Mouse (Mus musculus) G1E-ER4 (cell line): ENCODE data around the gene Lasp1. TPM values are rescaled to one million over a fixed set of nuclear protein-coding genes. Genes with fewer than 3 reads are reported as not detected.

Experiments used
- GATA1 ChIP-seq: IDR thresholded peaks from one replicate; pipeline ENCODE4 v1.8.0; 2012; ENCODE audit warnings: low read length, inconsistent platforms
- polyA plus RNA-seq: library from polyadenylated mRNA; stranded (reverse); fragments of >175 nt; gene quantifications from 2 replicates; pipeline ENCODE4 v1.2.3, GENCODE M21; 2012

The Lasp1 gene
- polyA plus RNA-seq, 1 experiment: 65.7 TPM

DNA sequence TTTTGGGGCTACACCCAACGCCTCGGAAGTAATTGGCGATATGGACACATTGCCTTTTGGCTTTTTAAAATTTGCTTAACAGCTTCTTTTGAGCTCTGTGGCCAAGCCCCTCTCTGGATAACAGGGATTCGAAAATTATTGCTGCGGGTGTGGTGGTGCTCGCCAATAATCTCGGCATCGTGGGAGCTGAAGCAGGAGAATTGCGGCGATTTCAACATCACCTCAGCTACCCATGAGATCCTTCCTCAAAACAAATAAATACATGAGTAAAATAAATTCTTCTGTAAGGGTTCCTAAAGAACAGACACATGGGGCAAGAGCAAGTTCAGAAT is 16.3 kb upstream of the Lasp1 start:
- TF ChIP-seq GATA1: no peak

DNA sequence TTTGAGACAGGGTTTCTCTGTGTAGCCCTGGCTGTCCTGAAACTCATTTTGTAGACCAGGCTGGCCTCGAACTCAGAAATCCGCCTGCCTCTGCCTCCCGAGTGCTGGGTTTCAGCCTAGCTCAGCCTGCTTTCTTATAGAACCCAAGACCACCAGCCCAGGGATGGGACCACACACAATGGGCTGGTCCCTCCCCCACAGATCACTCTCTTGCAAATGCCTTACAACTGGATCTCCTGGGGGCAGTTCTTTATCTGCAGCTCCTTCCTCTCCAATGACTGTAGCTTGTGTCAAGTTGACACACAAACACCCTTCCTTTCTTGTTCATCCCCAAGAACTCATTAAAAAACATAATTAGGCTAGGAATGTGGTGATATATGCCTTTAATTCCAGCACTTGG is 10.8 kb upstream of the Lasp1 start:
- no peak for TF ChIP-seq GATA1

DNA sequence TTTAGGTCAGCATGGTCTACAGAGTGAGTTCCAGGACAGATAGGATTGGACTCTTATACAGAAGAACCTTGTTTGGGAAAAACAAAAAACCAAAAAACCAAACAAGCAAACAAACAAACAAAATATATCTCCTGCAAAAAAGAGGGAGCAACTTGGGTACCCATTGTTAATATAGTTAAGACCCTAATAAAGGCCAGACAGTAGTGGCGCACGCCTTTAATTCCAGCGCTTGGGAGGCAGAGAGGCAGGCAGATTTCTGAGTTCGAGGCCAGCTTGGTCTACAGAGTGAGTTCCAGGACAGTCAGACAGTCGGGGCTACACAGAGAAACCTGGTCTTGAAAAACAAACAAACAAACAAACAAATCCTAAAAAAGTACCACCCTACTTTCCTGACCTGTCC is 9.1 kb upstream of the Lasp1 start:
- TF ChIP-seq GATA1: no peak

DNA sequence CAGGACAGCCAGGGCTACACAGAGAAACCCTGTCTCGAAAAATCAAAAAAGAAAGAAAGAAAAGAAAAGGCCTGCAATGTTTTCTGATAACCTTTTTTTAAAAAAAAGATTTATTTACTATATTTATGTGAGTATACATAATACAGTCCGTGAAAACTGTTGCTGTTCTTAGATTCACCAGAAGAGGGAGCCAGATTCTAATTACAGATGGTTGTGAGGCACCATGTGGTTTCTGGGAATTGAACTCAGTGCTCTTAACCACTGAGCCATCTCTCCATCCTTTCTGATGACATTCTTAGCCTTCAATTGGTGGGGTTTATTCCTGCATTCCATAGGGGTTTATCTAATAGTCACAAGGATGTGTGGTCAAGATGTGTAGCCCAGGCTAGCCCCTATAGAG is 5.6 kb upstream of the Lasp1 start:
- no peak for TF ChIP-seq GATA1

DNA sequence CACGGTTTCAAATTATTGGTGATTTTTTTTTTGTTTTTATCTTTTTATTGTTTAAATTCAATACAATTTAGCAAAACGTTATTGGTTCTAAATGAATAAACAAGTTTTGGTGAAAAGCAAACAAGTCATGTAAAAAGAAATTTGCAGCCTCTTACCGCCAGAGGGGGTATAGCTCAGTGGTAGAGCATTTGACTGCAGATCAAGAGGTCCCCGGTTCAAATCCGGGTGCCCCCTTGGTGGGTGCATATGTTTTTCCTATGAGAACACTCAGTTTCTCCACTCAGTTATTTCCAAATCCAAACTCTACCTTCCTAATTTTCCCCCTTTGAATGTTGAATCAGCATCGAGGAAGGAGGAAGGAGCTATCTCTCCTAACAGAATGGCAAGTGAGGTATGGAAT is 1.9 kb upstream of the Lasp1 start:
- no peak for TF ChIP-seq GATA1

DNA sequence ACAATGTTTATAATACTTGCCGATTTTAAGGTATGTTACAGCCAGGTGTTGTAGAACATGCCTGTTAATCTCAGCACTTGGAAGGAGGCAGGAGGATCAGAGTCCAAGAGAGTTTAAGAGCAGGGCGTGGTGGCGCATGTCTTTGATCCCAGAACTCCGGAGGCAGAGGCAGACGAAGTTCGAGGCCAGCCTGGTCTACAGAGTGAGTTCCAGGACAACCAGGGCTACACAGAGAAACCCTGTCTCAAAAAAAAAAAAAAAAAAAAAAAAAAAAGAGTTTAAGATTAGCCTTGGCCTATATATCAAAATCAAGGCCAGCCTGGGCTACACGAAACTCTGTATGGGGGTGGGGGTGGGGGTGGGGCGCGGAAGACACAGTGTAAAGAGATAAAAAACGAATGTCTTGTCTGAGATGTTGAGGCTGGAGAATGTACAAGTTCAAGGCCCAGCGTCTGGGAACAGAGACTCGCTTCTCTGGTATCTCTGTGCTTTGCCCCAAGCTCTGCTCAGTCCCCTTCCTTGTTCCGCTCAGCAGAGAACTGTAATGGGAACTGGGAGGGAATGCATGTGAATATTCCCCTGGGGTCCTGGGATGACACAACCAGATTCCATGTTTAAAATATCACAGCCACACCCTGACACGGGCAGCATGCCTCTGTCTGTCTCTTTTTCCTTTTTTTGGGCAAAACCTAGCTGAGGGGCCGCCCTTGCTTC is 1.3 kb upstream of the Lasp1 start:
- TF ChIP-seq GATA1: no peak

DNA sequence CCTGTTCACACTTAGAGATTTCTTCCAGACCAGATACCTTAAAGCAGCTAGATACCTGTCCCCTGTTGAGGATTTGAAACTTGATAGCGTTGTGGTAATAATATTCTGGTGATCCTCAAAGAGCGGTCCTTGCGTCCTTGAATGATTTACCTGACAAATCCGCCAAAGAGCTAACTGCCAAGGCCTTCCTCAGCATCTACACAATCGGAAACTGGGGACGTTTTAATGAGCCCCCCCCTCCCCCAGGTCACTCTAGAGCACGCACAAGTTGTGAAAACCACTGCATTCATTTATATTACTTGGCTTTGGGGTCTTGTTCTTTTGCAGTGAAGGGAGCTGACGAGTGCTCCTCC is 741 bp upstream of the Lasp1 start:
- no peak for TF ChIP-seq GATA1

DNA sequence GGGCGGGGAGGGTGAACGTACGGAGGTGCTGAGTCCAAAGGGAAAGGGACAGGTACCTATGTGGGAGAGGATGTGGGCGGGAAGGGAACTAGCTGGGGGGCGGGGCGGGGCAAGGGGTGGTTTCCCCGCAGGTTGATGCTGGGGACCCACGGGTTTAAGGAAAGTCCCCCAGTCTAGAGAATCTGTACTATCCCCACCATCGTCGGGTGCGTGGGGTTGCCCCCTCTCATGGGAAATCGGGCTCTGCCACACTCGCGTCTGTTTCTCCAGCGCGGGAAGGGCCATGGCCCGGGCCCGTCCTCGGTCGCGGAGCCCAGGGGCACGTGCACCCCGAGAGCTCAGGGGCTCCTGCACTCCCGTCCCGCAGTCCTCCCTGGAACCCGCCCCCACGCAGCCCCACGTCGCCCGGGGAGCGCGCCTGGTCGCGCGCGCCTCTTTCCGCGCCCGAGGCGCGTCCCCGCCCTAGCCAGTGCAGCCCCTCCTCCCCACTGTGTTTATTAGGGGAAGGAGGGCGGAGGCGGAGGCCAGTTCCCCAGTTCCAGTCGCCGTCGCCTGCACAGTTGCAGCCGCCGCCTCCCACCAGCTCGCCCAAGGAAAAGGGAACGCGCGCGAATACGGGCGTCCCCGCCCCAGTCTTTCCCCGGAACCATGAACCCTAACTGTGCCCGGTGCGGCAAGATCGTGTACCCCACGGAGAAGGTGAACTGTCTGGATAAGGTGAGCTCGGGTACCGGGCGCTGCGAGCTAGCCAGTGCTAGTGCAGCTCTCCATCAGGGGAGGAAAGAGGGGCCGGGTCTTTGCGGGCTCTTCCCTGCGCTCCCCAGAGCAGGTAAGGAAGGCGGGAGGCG is 570 bp downstream of the Lasp1 start:
- no peak for TF ChIP-seq GATA1

DNA sequence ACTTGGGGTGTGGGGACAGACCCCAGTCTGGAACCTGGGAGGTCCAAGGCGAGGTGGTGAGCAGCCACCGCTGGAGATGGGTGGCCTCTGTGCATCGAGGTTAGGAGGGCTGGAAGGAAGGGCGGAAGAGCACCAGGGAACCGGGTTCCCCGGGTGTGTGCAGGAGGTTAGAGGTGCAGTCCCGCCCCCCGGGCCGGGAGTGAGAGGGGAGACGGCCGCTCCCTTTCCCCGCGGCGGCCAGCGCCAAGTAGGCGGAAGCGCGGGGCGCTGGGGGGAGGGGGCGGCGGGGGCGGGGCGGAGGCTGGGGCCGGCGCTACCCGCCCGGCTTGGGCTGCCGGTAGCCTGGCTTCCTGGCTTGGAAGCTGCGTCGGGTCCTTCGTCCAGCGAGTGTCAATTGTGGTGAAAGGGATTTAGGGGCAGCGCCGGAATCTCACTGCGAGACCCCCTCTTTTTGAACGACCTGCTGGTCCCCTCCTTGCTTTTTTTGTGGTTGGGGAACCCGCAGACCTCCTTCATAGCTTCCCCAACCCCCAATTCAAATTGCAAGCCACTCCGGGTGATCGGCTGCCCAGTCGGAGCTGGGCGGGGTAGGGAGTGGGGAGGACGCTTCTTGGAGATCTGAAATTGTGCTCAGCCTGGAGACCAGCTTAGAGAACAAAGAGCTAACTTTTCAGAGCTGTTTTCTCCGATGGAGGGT is 1.3 kb downstream of the Lasp1 start:
- TF ChIP-seq GATA1: no peak

DNA sequence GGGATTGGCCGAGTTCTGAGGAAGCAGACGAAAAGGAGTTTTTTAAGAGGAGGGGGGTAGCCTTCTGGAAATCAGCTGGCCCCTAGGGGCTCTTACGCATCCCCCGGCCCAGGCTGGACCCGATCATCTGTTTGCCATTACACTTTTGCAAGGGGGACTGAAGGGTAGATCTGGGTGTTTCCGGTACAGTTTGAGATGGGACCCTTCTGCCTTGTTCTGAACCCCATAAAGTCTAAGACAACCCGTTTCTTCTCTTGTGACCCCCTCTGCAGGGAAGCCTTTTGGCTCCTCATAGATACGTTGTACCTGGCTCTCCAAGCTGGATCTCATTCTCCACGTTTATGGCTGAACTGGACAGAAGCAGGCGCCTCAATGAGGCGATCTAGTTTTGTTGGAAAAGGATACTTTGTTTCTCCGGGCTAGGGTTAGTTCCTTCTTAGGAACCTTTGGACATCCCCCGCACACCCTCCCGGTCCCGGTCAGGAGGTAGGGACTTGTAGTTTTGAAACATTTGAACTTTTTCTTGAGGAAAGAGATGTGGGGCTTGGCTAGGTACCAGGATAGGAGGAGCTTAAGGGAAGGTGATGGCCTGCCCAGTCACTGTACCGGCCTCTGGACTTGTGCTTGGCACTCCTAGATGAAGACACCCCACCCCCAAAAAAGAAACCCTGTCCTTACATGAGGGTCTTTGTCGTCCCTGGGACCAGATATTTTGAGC is 2.0 kb downstream of the Lasp1 start:
- TF ChIP-seq GATA1: no peak

DNA sequence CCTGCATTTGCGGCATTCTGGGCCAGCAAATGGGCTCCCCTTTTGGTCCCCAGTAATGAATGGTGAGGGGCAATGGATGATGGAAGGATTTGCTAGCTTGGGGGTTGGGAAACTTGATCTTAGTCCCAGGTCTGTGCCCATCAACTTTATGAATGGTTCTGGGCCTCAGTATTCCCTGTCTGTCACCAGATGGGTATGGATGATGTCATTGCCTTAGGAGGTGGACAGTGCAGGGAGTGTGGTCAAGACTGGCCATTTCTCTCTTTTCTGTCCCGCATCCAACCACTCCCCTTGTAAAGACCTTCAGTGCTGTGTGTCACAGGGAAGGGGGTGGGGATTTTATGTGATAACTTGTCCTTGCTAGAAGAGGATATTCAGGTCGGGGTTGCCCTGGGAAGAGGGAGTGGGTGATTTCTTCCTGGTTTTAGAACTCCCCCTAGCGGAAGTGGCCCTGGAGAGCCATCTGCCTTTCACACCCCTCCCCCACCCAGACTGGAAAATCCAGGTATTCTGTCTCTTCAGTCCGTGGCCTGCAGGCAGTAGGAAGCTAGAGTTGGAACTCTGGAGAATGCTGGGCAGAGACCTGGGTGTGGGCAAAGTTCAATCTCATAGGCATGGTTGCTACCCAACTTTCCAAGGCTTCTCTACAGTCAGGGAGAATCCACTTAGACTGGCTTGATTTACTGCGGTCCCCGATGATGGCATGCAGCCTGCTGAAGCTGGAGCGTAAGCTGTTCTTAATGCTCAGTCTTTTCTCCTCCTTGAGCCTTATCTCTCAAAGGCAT is 2.8 kb downstream of the Lasp1 start:
- no peak for TF ChIP-seq GATA1

DNA sequence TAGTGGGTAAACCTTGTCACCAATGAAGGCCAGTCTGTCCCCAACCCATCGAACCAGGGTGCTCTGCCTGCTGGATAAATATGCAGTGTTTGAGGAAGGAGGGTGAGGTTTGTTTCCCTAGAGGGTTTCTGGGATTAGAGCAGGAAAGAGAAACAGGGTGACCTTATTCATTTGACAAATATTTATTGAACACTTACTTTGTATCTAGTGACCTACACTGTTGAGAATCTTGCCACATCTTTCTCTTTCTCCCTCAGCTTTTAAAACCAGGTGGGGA is 3.3 kb downstream of the Lasp1 start:
- TF ChIP-seq GATA1: no peak

DNA sequence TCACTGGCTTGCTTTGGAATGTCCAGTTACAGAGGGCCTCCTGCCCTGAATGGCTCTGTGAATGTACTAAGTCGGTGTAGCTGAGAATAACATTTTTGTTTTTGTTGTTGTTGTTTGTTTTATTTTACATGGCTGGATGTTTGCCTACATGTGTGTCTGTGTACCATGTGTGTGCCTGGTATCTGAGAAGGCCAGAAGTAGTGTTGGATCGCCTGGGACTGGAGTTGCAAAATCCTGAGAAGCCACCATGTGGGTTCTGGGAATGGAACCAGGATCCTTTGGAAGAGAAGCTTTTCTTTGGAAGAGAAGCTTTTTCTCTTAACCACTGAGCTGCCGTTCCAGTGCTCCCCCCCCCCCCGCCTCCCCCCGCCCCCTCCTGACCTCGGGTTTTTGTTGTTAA is 3.7 kb downstream of the Lasp1 start:
- no peak for TF ChIP-seq GATA1

DNA sequence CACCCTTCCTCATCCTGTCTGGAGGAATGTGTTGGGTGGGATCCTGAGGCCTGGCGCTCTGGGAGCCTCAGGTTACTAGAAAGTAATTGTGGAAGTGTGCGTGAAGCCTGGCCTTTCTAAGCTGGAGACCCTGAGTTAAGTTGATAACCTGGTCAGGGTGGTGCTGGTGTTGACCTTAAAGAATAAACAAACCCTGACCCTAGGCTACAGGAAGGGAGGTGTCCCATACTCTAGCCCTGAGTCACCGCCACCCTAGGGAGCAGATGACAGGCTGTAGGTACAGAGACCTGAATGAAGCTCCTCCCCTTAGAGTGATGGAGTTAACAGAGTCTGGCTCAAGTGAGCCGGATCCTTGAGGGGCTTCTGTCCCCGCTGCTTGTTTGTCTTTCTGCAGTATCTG is 5.0 kb downstream of the Lasp1 start:
- no peak for TF ChIP-seq GATA1

DNA sequence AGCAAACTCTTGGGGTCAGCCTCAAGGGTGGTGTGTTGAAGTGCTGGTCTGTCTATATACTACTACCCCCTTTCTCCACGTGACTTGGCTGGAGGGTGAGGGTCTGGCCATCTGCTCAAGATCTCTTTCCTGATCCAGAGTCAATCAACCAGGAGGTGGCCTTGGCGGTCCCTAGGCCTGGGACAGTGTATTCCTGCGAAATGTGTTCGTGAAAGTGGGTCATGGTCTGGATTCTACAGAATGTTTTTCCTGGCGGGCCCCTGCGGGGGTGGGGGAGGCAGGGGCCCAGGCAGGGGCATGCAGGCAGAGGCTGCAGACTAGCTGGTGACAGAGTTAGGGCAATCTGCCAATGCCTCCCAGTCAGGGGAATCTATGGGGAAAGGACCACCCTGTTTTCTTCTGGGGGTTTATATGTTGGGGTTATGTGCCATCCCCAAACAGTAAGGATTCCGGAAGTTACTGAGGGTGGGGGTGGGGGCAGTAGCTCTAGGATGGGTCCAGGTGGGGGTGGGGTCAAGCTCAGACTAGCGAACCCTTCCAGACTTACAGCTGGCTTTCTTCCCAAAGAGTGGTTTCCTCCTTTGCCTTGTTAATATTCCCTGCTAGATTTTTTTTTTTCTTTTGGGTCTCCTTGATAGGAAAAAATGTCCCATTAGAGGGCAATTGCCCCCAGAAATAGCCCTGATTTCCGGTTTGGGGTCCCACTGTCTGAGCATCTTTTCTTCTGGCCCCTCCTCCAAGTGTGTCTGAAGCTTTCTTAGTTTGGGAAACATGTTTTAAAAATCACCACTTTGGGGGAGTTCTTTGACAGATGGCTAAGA is 6.3 kb downstream of the Lasp1 start:
- TF ChIP-seq GATA1: no peak
